Mouse (Mus musculus): ENCODE measurements around the gene Pak1.
"Not testable (repeated sequence)": the region's sequence is repeated elsewhere in the genome, so short reads cannot be mapped to it uniquely, and the experiment has no call there.

GRCm38 (mm10) chr7:97849557-97849956, 61.2 kb downstream of the Pak1 start:
- TF ChIP-seq CTCF, POLR2A (IDR thresholded peaks at IDR 0.05; ENCODE audit: extremely low read depth, insufficient read depth, low read length): not testable (repeated sequence)

All from cortical plate, adult 2 months (tissue).